Mouse (Mus musculus) kidney, adult 8-10 months (tissue): ENCODE measurements around the gene Gm20498.
A peak's percentile ranks its signal among the peaks of the same experiment; 100 is the strongest.
"Not testable (repeated sequence)": the region's sequence is repeated elsewhere in the genome, so short reads cannot be mapped to it uniquely, and the experiment has no call there.

ENCODE experiments used
- DNase-seq, 2 experiments: peaks; one replicate each; pipeline ENCODE4 v3.0.0; 2022

Gm20498 gene

GRCm38 (mm10) chr12:81532316-81533028 lies at the start of gene Gm20498, which contains the start of gene Synj2bp:
Gene Gm20498 (minus strand): TSS chr12:81532905.
Gene Synj2bp (minus strand): TSS chr12:81532911.
- DNase-seq, result peak; percentile 86 to 89

- no peak for DNase-seq
Measured at GRCm38 (mm10) chr12:81568374-81568773, 35.7 kb upstream of the Gm20498 start, which contains the start of gene Adam21. Gene Adam21 (minus strand): TSS chr12:81568474.

GRCm38 (mm10) chr12:81567931-81568330 lies 35.2 kb upstream of the Gm20498 start:
- DNase-seq, result no peak

- DNase-seq, result no peak
Measured at GRCm38 (mm10) chr12:81564173-81564572, 31.5 kb upstream of the Gm20498 start.

GRCm38 (mm10) chr12:81549286-81549685 lies 16.6 kb upstream of the Gm20498 start:
- DNase-seq, result no peak

GRCm38 (mm10) chr12:81547163-81547562 lies 14.5 kb upstream of the Gm20498 start:
- DNase-seq, result no peak

- DNase-seq, result no peak
Measured at GRCm38 (mm10) chr12:81533029-81533419, 319 bp upstream of the Gm20498 start.

- DNase-seq, result not testable (repeated sequence)
Measured at GRCm38 (mm10) chr12:81530587-81530986, 2.1 kb downstream of the Gm20498 start.

GRCm38 (mm10) chr12:81496906-81497305 lies 35.8 kb downstream of the Gm20498 start:
- DNase-seq, result not testable (repeated sequence)

- peak in 1 of 2 experiments; percentile 34 for DNase-seq
Measured at GRCm38 (mm10) chr12:81490491-81490890, 42.2 kb downstream of the Gm20498 start.

GRCm38 (mm10) chr12:81485311-81485710 lies 47.4 kb downstream of the Gm20498 start:
- peak in 1 of 2 experiments; percentile 2 for DNase-seq

GRCm38 (mm10) chr12:81484727-81485191 lies 47.9 kb downstream of the Gm20498 start, which contains the start of gene Cox16:
Gene Cox16 (minus strand): TSS chr12:81485127.
- DNase-seq, result peak; percentile 82 to 89

- no peak for DNase-seq
Measured at GRCm38 (mm10) chr12:81484212-81484611, 48.5 kb downstream of the Gm20498 start.

- no peak for DNase-seq
Measured at GRCm38 (mm10) chr12:81483656-81484055, 49.0 kb downstream of the Gm20498 start.

GRCm38 (mm10) chr12:81459051-81459450 lies 73.7 kb downstream of the Gm20498 start:
- DNase-seq, result not testable (repeated sequence)

GRCm38 (mm10) chr12:81438985-81439384 lies 93.7 kb downstream of the Gm20498 start:
- not testable (repeated sequence) for DNase-seq

GRCm38 (mm10) chr12:81434778-81435177 lies 97.9 kb downstream of the Gm20498 start:
- DNase-seq, result peak; percentile 27 to 69

GRCm38 (mm10) chr12:81421846-81422245 lies 110.9 kb downstream of the Gm20498 start, which contains the start of gene Adam4:
Gene Adam4 (minus strand): TSS chr12:81421946.
- no peak for DNase-seq

GRCm38 (mm10) chr12:81413211-81413610 lies 119.5 kb downstream of the Gm20498 start:
- no peak for DNase-seq

- DNase-seq, result no peak
Measured at GRCm38 (mm10) chr12:81408966-81409365, 123.7 kb downstream of the Gm20498 start.

- peak; percentile 19 to 64 for DNase-seq
Measured at GRCm38 (mm10) chr12:81402187-81402586, 130.5 kb downstream of the Gm20498 start.

- DNase-seq, result not testable (repeated sequence)
Measured at GRCm38 (mm10) chr12:81379364-81379763, 153.3 kb downstream of the Gm20498 start, which contains the start of gene Gm4787. Gene Gm4787 (minus strand): TSS chr12:81379464.

GRCm38 (mm10) chr12:81333841-81334240 lies 198.9 kb downstream of the Gm20498 start:
- DNase-seq, result no peak

GRCm38 (mm10) chr12:81332875-81333421 lies 199.8 kb downstream of the Gm20498 start, which contains the start of gene Slc8a3:
Gene Slc8a3 (minus strand): TSS chr12:81333180.
- no peak for DNase-seq
